Mouse (Mus musculus) macrophage (primary cell): ENCODE measurements around the gene Gpr19. TPM values are rescaled to one million over a fixed set of nuclear protein-coding genes. Genes with fewer than 3 reads are reported as not detected.

Experiments
- H3K27ac ChIP-seq: fragments of 350-480 bp; formaldehyde crosslinking; 2 replicates; pipeline ENCODE4 v1.9.0; 2021
- H3K36me3 ChIP-seq: fragments of 350-480 bp; formaldehyde crosslinking; 2 replicates; pipeline ENCODE4 v1.9.0; 2021; ENCODE audit errors: inconsistent target
- H3K4me3 ChIP-seq: fragments of 350-480 bp; formaldehyde crosslinking; 2 replicates; pipeline ENCODE4 v1.9.0; 2021; ENCODE audit errors: inconsistent target
- H3K79me2 ChIP-seq: fragments of 350-480 bp; formaldehyde crosslinking; 2 replicates; pipeline ENCODE4 v1.9.0; 2021; ENCODE audit errors: inconsistent target
- WGBS: methylation state at CpG from one replicate; pipeline ENCODE4 v1.1.7; 2026; ENCODE audit warnings: inconsistent platforms; ENCODE audit not compliant: missing documents; 5-methylcytosine and 5-hydroxymethylcytosine counted together
- polyA plus RNA-seq: library from polyadenylated mRNA; stranded (reverse); fragments of 250-400 nt; gene quantifications from 3 replicates; pipeline ENCODE4 v1.2.4, GENCODE M21; 2018; ENCODE audit warnings: inconsistent platforms
- total RNA-seq, 78 experiments: library from RNA; depleted of rRNA; stranded (reverse); fragments of 250-400 nt; gene quantifications; 1 replicate in 9 of 78; 2 replicates in 24 of 78; 3 replicates in 43 of 78; 4 replicates in 2 of 78; pipeline ENCODE4 v1.2.4; 2018; ENCODE audit warnings: inconsistent platforms in 56 of 78

Gene Gpr19
- total RNA-seq (2018; cell fraction: chromatin; rRNA removed) = 1 to 10 TPM; 1.7 to 9.3 (median 4.4) TPM
- total RNA-seq (2018; cell fraction: cytosol; rRNA removed) = 1 to 10 TPM; 1.1 to 3.4 (median 1.8) TPM
- total RNA-seq (2018; cell fraction: nucleus; rRNA removed) = 1 to 10 TPM; 1.2 to 8.8 (median 3.6) TPM
- 2.1 to 4.4 TPM (median 2.6 TPM) in 3 replicates for polyA plus RNA-seq

DNA sequence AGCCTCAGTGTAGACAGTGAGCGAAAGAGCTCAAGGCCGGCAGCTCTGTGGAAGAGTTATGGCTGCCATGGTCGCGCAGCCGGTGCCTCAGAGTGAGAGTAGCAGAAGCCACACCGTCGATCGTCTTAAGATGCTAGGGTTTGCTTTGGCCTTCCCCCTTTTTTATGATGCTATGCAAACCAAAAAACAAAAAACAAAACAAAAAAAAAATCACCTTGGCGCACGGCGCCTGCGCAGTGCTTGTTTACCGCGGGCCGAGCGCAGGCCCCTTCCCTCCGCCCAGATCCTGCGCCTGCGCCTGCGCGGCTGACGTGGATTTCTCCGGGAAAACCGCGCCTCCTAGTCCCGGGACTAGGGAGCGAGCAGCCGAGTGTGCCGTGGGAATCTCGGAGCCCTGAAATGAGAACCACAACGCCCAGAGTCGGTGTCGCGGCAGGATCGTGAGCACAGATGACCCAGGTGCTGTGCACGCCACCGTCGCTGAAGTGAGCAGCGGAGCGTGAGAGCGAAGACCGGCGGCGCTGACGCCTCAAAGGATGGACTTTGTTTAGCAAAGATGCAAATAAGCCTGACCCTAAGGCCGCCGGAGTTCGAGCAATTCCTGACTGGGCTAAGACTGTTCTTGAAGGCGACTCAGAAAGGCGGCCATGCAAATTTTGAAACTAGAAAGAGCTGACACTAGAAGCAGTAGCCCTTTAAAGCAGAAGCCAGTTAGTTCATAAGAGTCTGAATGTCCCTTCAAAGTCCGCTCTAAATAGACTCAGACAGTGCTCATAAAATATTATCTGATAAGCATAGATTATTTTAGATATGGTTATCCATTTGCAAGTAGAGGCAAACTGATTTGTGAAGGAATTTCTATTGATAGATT is at the start of gene Gpr19:
Gene Gpr19 (minus strand): TSS at position 484 of the 871 bp plus-strand sequence.
- peak within 1 kb of the TSS; percentile 76 for H3K4me3 ChIP-seq
- H3K36me3 ChIP-seq = no peaks in the 10 kb centered on the region
- WGBS = under 1% methylated on average over 51 of the region's 51 CpGs
- no peaks in the 10 kb centered on the region for H3K79me2 ChIP-seq
- peak within 1 kb of the TSS; percentile 98 for H3K27ac ChIP-seq

DNA sequence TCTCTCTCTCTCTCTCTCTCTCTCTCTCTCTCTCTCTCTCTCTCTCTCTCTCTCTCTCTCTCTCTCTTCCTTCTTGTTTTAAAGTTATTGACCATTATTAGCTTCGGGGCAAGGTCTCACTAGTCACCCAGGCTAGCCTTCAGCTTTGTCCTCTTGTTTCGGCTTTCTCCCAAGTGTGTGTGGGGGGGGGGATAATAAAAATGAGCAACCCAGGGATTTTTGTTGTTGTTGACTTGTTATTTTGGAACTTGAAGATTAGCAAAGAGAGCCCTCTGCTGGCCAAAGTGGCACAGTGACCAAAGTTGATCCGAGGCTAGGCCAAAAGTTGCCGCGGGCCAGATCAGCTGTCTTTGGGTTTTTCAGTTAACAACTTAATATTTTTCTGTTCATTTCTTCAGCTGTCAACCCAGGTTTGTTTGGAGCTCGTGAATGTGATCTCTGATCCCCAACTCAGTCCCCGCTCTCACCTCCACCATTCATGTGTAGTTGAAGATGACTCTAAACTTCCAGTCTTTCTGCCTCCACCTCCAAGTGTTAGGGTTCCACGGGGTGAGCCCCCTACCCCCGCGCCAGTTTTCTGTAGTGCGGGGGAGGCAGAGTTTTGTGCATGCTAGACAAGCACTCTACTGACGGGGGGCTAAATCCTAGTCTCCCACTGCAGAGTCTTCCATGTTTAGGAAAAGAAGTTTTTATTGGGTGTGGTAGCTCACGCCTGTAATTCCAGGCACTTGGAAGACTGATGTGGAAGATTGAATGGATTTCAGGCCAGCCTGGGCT is 49.1 kb upstream of the Gpr19 start:
- no peak overlapping the region for H3K4me3 ChIP-seq
- 53% methylated on average over 13 of the region's 13 CpGs for WGBS
- no peaks in the 10 kb centered on the region for H3K36me3 ChIP-seq
- no peak overlapping the region for H3K27ac ChIP-seq
- H3K79me2 ChIP-seq = peaks cover 73% of the 10 kb centered on the region

DNA sequence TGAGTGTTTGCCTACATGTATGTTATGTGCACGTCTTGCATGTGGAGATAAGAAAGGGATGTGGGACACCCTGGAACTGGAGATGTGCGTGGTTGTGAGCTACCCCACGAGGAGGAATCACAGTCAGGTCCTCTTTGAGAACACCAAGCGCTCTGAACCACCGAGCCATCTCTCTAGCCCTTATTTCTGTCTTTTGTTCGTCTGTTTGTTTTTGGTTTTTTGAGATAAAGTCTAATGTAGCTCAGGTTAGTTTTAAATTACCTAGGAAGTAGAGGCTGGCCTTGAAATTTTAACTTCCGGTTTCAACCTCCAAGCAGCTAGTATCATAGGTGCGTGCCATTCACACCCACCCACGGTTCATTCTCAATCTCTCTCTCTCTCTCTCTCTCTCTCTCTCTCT is 48.5 kb upstream of the Gpr19 start:
- WGBS = 81% methylated on average over 7 of the region's 9 CpGs
- Histone ChIP-seq H3K4me3 (no peak overlapping the region), H3K27ac (no peak overlapping the region), H3K36me3 (no peaks in the 10 kb centered on the region), H3K79me2 (peaks cover 78% of the 10 kb centered on the region)

DNA sequence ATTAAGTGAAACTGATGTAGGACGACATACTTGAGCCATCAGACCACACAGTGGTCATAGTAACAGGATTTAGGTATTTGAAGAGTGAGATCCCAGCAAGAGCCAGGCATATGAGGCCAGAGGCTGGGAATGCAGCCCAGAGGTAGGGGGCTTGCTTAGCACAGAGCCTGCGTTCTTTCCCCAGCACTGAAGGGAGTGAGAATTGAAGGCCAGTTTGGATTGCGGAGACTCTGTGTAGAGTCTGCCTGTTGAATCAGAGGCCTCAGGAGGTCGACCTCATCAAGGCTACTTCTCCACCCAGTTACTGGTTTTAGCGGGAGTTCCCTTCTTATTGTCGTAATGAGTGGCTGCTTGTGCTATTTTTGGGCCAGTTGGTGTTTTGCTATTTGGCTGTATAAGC is 47.7 kb upstream of the Gpr19 start:
- H3K36me3 ChIP-seq = no peaks in the 10 kb centered on the region

DNA sequence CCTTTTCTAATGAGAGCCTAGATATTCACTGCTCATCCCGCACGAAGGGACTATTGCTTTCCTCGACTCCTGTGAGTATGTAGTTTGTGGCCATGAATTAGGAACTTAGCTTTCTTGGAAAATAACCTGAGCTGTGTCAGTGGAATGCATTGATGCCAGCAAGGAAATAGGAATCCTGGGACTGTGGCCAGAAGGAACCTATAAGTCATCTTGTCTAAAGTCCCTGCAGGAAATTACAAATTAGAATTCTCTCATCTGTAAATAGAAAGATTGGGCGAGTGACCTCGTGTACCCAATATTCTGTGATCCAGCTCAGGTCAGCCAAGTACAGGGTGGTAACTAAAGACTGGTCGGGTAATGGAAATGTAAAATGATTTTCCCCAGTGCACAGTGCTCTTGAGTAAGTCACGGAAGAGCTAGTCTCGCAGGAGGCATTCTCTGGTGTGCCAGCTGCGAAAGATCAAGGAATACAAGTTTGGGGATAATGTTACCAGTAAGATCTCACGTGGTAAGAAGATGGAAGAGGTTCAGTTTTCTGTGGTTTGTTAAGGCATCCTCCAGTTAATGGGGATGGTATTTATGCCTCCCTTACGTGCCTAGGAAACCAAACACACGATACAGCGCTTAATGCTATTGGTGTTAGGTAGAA is 45.5 kb upstream of the Gpr19 start:
- Histone ChIP-seq H3K36me3 (no peaks in the 10 kb centered on the region), H3K79me2 (peaks cover 88% of the 10 kb centered on the region), H3K27ac (no peak overlapping the region), H3K4me3 (no peak overlapping the region)
- WGBS = 91% methylated on average over 13 of the region's 13 CpGs

More for the DNA sequence above, 47.7 kb upstream of the Gpr19 start:
- 43% methylated on average over 6 of the region's 6 CpGs for whole genome bisulfite sequencing
- Histone ChIP-seq H3K4me3 (no peak overlapping the region), H3K27ac (no peak overlapping the region), H3K79me2 (peaks cover 84% of the 10 kb centered on the region)

DNA sequence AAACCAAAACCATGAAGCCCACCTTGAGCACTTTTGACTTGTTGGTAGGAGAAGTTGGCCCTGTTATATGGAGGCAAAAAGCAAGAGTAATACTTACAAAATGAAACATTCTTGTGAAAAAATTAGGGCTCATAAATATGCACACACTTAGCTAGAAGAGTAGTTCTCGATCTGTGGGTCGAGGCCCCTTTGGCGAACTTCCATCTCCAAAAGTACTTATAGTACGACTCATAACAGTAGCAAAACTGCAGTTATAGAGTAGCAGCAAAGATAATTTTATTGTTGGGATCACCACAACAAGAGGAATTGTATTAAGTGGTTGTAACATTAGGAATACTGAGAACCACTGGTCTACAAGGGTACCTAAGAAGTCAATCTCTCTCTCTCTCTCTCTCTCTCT is 41.4 kb upstream of the Gpr19 start:
- Histone ChIP-seq H3K4me3 (no peak overlapping the region), H3K36me3 (no peaks in the 10 kb centered on the region), H3K27ac (no peak overlapping the region), H3K79me2 (peaks cover 98% of the 10 kb centered on the region)
- WGBS = 94% methylated on average over 4 of the region's 4 CpGs

DNA sequence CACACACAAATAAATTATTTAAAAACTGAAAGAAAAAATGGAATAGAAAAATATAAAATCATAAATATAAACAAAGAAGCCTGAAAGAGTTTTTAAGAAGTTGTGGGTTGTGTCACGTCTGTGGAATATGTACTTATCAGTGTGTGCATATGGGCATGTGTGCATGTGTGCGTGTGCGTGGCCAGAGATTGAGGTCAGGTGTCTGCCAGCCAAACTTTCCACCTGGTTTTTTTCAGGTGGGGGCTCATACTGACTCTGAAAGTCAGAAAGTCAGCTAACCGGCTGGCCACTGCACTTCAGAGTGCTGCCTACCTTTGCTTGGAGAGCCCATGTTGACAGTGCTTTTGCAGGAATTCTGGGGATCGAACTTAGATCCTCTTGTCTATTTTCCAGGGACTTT is 35.9 kb upstream of the Gpr19 start:
- Histone ChIP-seq H3K4me3 (no peak overlapping the region), H3K36me3 (no peaks in the 10 kb centered on the region), H3K27ac (no peak overlapping the region), H3K79me2 (peaks cover 99% of the 10 kb centered on the region)
- WGBS = 95% methylated on average over 5 of the region's 5 CpGs

DNA sequence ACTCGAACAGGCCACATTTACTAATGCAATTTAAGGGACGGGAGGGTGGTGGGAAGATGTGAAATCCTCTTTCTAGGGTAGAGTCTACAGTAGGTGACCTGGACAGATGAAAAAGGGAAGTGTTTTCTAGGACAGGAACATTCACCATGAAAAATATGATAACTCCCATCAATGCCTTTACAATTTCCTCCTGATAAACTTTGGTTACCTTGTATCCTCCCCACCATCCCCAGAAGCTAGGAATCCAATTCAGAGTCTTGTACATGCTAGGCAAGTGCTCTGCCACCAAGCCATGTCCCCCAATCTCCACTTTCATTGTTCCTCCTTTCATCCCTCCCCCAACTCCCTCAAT is 34.8 kb upstream of the Gpr19 start:
- 4% methylated on average over 2 of the region's 2 CpGs for WGBS
- Histone ChIP-seq H3K4me3 (peak overlapping the region; percentile 18; the same call in 1 of the 2 replicates), H3K27ac (peak overlapping the region; percentile 59), H3K79me2 (peaks cover 91% of the 10 kb centered on the region), H3K36me3 (no peaks in the 10 kb centered on the region)

DNA sequence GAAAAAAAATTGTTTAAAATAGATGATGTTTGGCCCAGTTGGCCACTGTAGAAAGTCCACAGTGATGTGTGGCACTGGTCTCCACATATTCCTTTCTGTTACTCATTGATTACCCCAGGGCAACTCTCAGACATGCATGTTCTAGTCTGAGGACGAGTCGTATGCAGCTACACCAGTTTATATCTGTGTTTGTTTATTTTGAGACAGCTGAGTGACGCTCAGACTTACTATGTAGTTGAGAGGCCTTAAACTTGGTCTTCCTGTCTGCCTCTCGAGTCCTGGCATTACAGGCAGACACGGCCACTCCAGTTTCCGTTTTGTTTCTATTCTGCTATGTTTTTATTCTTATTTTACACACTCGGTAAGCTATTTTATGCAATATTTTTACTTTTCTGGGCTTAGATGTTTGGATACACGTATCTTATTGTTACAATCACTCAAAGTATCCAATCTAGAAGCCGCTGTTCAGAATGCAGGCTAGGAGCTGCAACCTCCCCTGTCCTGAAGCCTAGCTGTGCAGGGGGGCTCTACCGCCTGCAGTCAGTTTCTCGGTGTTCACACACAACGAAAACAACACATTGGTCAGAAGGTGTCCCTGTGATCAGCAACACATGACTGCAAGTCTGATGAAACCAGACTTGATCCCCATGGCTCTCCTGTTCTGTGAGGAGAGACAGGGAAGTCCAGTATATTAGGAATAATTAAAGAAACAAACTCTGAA is 34.3 kb upstream of the Gpr19 start:
- peak overlapping the region; percentile 59 for H3K27ac ChIP-seq
- 10% methylated on average over 12 of the region's 12 CpGs for WGBS
- H3K4me3 ChIP-seq = peak overlapping the region; percentile 18
- H3K79me2 ChIP-seq = peaks cover 87% of the 10 kb centered on the region
- H3K36me3 ChIP-seq = no peaks in the 10 kb centered on the region

DNA sequence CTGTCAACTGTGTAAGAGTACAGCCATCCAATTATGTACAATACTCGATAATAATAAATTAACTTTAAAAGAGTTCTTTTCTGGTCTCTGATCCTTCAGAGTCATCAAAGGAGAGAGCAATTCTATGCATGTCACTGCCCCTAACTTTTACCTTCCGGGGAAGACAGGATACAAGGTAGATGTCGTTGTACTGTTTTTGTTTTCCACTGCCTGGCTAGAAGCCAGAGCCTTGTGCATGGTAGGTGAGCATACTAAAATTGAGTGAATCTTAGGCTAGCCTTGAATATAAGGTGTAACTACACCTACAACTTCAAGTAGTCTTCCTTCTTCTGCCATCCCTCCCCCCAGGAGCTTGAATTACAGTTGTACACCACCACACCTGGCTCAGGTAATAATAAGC is 32.8 kb upstream of the Gpr19 start:
- H3K79me2 ChIP-seq = peaks cover 74% of the 10 kb centered on the region
- no peaks in the 10 kb centered on the region for H3K36me3 ChIP-seq
- WGBS = 82% methylated on average over 3 of the region's 3 CpGs
- H3K4me3 ChIP-seq = no peak overlapping the region; the same call in 1 of the 2 replicates
- H3K27ac ChIP-seq = no peak overlapping the region

DNA sequence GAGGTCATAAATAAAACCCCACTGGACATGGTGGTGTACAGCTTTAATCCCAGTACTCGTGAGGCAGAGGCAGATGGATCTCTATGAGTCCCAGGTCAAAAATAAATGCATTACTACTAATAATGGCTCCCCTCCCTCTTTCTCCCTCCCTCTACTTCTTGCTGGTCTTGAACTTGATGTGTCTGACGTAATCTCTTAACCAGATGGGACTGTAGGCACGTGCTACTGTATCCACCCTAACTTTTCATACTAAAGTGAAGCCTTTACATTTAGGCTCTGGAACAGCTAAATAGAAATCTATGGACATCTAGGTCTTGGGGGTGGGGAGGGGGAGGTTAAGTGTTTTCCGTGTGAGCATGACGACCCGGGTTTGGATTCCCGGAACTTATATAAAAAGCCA is 32.0 kb upstream of the Gpr19 start:
- H3K79me2 ChIP-seq = peaks cover 74% of the 10 kb centered on the region
- no peaks in the 10 kb centered on the region for H3K36me3 ChIP-seq
- WGBS = 59% methylated on average over 7 of the region's 7 CpGs
- peak overlapping the region; percentile 95 for H3K27ac ChIP-seq
- peak overlapping the region; percentile 71 for H3K4me3 ChIP-seq

DNA sequence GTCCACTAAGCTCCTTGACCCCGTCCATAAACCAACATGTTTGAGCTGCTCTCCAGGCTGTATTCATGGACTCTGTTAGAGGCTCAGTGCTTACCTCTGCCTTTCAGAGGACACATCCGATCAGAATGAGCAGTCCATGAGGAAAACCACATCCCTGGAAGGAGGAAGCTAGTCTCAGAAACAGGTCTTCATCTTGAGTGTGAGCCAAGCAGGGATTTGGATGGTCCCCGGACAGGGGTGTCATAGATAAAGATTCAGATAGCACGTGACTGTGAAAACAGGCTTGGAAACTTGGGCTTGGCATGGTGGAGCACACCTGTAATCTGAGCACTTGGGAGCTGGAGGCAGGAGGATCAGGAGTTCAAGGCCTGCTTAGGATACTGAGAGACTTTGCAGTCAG is 31.5 kb upstream of the Gpr19 start:
- H3K79me2 ChIP-seq = peaks cover 74% of the 10 kb centered on the region
- H3K27ac ChIP-seq = peak overlapping the region; percentile 95
- H3K36me3 ChIP-seq = no peaks in the 10 kb centered on the region
- peak overlapping the region; percentile 71 for H3K4me3 ChIP-seq
- 22% methylated on average over 4 of the region's 4 CpGs for WGBS

DNA sequence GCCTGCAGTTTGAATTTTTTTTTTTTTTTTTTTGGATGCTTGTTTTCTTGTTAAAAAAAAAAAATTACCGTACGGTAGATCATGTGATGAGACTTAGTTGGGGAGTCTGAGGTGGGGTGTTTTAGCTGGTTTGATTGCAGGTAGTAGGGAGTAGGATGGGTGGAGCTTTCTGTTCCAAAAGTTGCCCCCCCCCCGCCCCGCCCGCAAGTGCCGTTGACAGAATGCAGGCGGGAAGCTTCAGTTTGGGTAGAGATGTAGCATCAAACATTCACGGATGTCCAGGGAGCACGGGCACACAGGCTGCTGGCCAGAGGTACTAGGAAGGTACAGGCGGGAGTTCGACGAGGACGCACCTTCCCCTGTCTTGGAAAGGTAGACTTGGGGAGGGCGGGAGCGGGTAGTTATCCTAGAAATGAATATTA is 30.5 kb upstream of the Gpr19 start:
- peaks cover 74% of the 10 kb centered on the region for H3K79me2 ChIP-seq
- WGBS = 0% methylated on average over 15 of the region's 15 CpGs

More for the DNA sequence above, 30.5 kb upstream of the Gpr19 start:
- peak overlapping the region; percentile 95 for H3K27ac ChIP-seq
- no peaks in the 10 kb centered on the region for H3K36me3 ChIP-seq
- H3K4me3 ChIP-seq = peak overlapping the region; percentile 71
